Mouse (Mus musculus) brown adipose tissue, adult 24 weeks (tissue): ENCODE measurements around the gene Ccdc33. TPM values are rescaled to one million over a fixed set of nuclear protein-coding genes. Genes with fewer than 3 reads are reported as not detected.

Experiments used
- H3K27ac ChIP-seq: fragments of 200-500 bp; replicated peaks from 2 replicates; pipeline ENCODE4 v1.5.1; 2012; ENCODE audit warnings: low read depth, mild to moderate bottlenecking, low read length
- H3K4me1 ChIP-seq: fragments of 200-500 bp; 2 replicates; pipeline ENCODE4 v1.6.1; 2012; ENCODE audit warnings: low read length, mixed read lengths; ENCODE audit not compliant: control insufficient read depth, insufficient read depth, insufficient read length
- H3K4me3 ChIP-seq: fragments of 200-500 bp; 2 replicates; pipeline ENCODE4 v1.5.1; 2012; ENCODE audit warnings: low read depth, mild to moderate bottlenecking, low read length, moderate library complexity; ENCODE audit not compliant: insufficient read depth
- polyA plus RNA-seq: library from polyadenylated mRNA; stranded (reverse); fragments of >200 nt; gene quantifications from 2 replicates; pipeline ENCODE4 v1.2.4, GENCODE M21; 2012; ENCODE audit not compliant: missing spikeins, insufficient read depth, insufficient read length

The Ccdc33 gene
- polyA plus RNA-seq, 1 experiment, result not detected

DNA sequence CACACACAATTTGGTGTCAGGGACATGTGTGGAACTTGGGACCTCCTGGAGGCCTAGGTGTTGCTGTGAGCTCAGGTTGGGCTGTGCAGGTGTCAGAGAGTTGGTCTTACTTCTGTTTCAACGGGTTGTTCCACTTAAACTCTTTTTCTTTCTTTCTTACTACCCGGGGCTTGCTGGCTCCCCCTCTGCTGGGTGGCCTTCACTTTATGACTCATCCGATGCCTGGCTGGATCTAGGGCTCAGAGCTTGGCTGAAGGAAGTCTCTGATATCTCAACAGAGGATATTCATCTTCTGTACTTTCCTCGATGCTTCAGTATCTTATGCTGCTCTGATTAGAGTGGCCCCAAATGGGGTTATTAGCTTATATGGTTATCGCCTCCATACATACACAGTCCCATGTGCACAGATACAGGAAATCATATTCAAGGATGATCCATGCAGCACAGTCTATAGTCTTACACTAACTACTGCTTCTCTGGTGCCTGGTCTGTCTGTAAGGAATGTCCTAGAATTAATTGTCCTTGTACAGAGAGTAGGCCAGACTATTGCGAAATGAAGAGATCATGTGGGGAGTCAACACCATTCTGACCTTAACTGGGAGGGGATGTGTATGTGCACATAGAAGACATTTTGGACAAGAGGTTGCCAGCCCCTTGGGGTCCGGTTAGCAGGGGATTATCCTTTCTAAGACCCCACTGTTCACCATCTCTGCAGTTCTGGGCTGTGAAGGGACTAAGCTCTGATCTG is 82.5 kb downstream of the Ccdc33 start:
- Histone ChIP-seq H3K27ac (no peak overlapping the region), H3K4me1 (no peaks in the 10 kb centered on the region), H3K4me3 (no peak overlapping the region)

DNA sequence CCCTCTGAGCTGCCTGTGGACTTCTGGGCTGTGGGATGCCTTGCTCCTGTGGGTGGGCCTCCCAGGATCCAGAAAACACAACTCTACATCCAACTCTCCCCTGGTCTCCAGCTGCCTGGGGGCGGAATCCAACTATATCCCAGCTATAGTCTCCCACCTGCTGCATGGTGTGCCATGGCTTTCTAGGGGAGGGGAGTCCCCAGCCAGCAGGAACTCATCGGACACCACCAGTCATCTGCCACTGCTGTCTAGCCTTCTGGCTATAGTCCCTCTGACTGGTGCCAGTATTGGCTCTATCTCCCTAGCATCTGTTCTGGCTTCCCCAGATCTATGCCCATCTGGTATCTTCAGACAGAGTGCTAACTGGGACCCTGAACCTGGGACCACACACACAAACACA is 83.1 kb downstream of the Ccdc33 start:
- Histone ChIP-seq H3K27ac (no peak overlapping the region), H3K4me3 (no peak overlapping the region), H3K4me1 (no peaks in the 10 kb centered on the region)

GRCm38 (mm10) chr9:58031895-58032294 is 86.7 kb downstream of the Ccdc33 start:
- Histone ChIP-seq H3K27ac (no peak overlapping the region), H3K4me3 (no peak overlapping the region), H3K4me1 (no peaks in the 10 kb centered on the region)

DNA sequence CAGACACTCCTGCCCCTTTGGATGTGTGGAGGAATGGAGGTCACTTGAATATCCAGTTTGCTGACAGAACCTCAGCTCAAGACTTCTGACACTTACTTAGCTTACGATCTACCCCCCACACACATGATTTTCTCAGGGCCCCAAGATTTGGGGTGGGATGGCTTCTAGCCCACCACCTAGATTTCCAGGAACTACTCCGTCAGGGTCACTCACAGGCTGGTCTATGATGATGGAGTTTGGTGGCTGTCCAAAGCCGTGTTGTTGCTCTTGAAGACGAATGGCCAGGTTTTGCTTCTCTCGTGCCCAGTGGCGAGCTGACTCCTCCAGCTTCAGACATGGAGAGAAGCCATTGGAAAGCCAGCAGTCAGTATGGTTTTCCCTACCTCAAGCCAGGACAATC is 89.0 kb downstream of the Ccdc33 start:
- no peaks in the 10 kb centered on the region for H3K4me1 ChIP-seq
- H3K4me3 ChIP-seq, result no peak overlapping the region
- no peak overlapping the region for H3K27ac ChIP-seq

DNA sequence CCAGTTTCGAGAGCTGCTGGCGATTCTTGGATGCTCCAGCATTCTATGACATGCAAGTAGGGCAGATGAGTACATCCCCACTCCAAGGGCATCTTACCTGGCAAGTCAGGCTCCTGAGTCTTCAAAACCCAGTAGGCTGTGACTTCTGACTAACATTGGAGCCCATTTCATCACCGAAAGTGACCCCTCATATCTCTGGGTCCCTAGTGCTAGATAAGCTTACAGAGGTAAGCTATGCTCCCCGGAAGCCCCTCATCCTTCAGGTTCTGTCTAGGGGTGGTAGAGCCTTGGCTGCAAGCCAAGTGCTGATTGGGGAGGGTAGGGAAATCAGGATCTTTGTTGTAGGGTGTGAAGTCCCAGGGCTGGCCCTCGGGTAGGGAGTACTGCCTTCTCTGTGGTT is 89.8 kb downstream of the Ccdc33 start:
- H3K4me1 ChIP-seq, result no peaks in the 10 kb centered on the region
- H3K27ac ChIP-seq, result no peak overlapping the region
- no peak overlapping the region for H3K4me3 ChIP-seq

DNA sequence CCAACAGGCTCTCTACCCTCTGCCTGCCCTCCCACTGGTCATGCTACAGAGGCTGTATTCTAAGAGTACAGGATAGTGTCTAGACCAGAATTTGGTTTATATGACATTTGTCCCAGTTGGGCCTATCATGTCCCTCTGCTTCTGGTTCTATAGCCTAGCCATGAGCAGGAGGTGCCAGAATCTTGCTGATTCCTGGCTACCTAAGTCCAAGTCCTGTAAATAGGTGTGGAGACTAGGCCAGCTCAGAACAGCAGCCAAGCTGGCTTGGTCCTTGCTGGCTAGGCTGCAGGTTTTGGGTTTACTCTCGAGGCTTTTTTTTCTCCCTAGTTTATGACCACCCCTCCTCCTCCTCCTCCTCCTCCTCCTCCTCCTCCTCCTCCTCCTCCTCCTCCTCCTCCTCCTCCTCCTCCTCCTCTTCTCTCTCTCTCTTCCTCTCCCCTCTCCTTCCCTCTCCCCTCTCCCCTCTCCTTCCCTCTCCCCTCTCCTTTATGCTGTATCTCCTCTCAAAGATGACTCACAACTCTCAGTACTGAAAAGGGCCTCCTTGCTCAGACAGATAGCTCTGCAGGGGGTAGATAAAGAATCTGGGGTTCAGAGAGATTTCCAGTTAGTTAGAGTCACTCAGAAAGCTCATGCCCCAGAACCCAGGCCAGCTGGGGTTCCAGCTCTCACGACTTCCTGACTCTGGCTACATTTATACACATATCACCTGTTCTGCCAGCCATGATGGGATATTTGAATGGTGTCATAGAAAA is 91.0 kb downstream of the Ccdc33 start:
- H3K4me3 ChIP-seq, result no peak overlapping the region
- no peaks in the 10 kb centered on the region for H3K4me1 ChIP-seq
- H3K27ac ChIP-seq, result no peak overlapping the region

DNA sequence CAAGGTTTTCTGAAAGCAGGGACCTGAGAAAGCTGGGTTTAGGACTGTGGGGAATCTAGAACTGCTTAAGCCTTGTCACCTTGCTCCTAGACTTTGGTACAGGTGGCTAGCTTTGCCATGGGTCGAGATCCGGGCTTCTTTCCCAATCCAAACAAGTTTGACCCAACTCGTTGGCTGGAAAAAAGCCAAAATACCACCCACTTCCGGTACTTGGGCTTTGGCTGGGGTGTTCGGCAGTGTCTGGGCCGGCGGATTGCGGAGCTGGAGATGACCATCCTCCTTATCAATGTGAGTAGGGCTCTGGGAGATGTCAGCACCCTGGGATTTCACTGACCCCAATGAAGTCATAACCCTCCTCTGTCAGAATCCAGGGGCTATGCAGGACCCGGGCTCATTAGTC is 92.6 kb downstream of the Ccdc33 start:
- Histone ChIP-seq H3K4me1 (no peaks in the 10 kb centered on the region), H3K27ac (no peak overlapping the region), H3K4me3 (no peak overlapping the region)

DNA sequence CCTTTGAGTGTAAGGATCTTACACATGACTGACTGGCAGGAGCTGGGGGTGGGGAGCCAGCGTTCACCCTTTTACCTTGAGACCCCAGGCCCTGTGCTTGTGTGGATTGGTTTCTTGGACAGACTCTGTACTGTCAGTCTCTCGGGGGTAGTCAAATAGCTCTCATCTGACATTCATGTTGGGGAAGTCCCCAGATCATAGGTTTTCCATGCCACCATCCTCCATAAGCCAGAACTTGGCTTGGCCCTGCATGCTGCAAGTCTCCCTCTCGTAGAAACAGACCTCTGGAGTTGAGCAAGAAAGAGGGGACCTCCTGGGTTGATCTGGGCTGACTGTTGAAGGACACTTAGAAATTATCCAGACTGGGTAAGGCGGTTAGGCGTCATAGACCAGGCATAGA is 100.2 kb downstream of the Ccdc33 start:
- Histone ChIP-seq H3K4me1 (no peaks in the 10 kb centered on the region), H3K4me3 (no peak overlapping the region), H3K27ac (no peak overlapping the region)

DNA sequence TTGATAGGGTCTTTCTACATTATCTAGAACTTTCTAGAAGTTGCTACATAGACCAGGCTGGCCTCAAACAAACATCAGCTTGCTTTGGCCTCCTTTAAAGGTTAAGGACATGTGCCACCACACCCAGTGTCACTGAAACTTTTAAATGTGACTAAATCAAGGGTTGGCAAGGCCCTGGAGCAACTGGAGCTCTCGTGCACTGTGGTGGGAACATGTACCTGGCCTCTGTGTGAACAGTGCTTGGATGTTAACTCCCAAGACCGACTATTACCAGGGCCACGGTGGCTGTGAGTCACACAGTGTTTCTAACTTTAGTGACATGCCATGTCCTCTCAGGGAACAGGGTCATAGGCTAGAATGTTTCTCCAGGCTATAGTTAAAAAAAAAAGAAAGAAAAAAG is 101.7 kb downstream of the Ccdc33 start:
- H3K4me3 ChIP-seq, result no peak overlapping the region
- no peaks in the 10 kb centered on the region for H3K4me1 ChIP-seq
- H3K27ac ChIP-seq, result no peak overlapping the region

GRCm38 (mm10) chr9:58015856-58016255 is 102.8 kb downstream of the Ccdc33 start:
- no peak overlapping the region for H3K4me3 ChIP-seq
- no peaks in the 10 kb centered on the region for H3K4me1 ChIP-seq
- H3K27ac ChIP-seq, result no peak overlapping the region

DNA sequence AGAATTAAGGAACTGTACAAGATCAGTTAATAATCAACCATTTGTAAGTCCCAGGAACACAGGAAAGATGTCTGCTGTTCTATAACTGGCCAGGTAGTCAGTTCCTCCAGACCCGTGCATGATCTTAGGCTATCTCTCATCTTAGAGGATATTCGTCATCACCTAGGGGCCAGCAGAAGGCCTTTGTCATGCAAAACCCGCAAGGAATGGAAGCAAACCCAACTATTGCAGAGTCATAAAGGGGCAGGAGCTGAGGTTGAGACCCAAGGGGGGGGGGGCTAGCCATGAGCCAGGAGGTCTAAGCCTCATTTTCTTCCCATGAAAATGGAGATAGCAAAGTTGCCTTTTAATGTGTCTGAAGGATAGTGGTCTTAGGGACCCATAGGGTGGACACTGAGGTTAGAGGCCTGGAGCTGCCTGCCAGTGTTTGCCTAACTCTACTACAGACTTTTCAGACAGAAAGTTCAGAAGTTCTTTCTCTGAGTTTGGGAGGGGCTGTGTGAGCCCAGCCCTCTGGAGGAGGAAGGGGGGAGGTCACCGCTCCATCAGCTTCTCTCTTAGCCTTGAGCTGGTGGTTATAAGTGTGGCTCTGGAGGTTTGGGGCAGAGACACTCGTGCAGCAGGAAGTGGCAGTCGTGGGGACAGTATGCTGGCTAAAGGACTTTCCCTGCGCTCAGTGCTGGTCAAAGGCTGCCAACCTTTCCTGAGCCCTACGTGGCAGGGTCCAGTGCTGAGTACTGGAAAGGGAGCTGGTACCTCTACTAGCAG is 104.0 kb downstream of the Ccdc33 start:
- Histone ChIP-seq H3K4me3 (no peak overlapping the region), H3K27ac (no peak overlapping the region), H3K4me1 (no peaks in the 10 kb centered on the region)

DNA sequence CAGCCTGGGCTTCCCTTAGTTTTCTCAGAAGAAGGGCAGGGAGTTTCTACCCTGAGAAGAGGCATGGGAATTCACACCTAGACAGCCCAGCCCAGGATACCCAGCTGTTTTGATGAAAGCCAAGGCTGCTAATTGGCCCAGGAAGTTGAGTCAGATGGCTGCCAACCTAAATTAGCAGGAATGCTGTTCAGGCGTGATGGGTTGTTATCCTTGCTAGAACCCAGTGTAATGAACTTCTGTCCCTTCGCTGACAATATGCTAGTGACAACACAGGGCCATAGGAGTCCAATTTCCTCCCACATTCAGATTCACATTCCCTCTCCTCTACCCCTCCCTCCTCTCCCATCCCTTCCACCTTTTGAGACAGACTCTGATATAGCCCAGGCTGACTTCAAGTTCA is 105.7 kb downstream of the Ccdc33 start:
- no peaks in the 10 kb centered on the region for H3K4me1 ChIP-seq
- H3K4me3 ChIP-seq, result no peak overlapping the region
- H3K27ac ChIP-seq, result no peak overlapping the region

GRCm38 (mm10) chr9:58012486-58012885 is 106.1 kb downstream of the Ccdc33 start:
- no peak overlapping the region for H3K4me3 ChIP-seq
- H3K27ac ChIP-seq, result no peak overlapping the region
- no peaks in the 10 kb centered on the region for H3K4me1 ChIP-seq

GRCm38 (mm10) chr9:58011552-58011951 is 107.1 kb downstream of the Ccdc33 start:
- no peak overlapping the region for H3K27ac ChIP-seq
- no peak overlapping the region for H3K4me3 ChIP-seq
- H3K4me1 ChIP-seq, result no peaks in the 10 kb centered on the region

DNA sequence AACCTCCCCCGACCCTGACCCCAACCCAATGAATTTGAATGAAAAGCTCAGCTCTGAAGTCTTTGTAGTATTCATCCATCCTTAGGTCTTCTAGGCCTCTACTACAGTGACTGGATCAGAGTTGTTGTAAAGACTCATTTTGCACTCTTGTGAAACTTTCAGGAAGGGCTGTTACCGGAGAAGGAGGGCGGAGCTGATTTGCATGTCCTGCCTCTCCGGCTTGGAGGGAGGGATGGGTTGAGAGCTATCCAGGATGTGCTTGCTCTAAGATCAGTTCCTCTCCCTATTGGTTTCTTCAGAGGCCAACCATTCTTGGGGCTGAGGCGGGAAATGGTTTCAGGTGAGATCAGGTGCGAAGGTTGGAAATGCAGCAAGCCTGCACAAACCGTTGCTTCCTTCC is 107.6 kb downstream of the Ccdc33 start:
- Histone ChIP-seq H3K27ac (no peak overlapping the region), H3K4me1 (no peaks in the 10 kb centered on the region), H3K4me3 (no peak overlapping the region)
